Mouse (Mus musculus): Measurements from ENCODE around the gene Ccni. TPM values are rescaled to one million over a fixed set of nuclear protein-coding genes. Genes with fewer than 3 reads are reported as not detected.

Ccni gene
- polyA plus RNA-seq, 1 experiment = 135 TPM

GRCm38 (mm10) chr5:93167919-93168516 lies 38.3 kb downstream of the Ccni start:
- no peak for TF ChIP-seq GATA1 (IDR thresholded peaks at IDR 0.05; ENCODE audit: low read length)

- TF ChIP-seq GATA1 (IDR thresholded peaks at IDR 0.05; ENCODE audit: low read length) = no peak
Observed at GRCm38 (mm10) chr5:93163541-93163940, 42.8 kb downstream of the Ccni start.

DNA sequence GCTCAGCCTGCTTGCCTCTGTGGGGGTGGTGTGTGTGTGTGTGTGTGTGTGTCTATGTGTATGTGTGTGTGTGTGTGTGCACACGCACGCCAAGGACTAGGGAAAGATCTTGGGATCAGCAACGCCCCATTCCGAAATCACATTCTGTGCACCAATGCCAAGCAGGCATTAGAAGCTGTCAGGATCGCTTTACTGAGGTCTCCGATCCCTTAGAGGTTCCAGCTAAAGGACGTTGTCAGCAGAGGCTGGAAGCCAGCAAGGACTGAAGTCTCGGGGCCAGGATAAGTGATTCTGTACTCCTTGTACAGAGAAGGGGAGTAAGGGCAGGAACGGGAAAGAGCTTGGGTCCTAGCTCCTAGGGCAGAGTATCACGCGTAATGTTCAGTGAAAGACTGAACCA lies 51.9 kb downstream of the Ccni start:
- no peak for TF ChIP-seq GATA1 (IDR thresholded peaks at IDR 0.05; ENCODE audit: low read length)

GRCm38 (mm10) chr5:93152451-93152850 lies 53.8 kb downstream of the Ccni start:
- no peak for TF ChIP-seq GATA1 (IDR thresholded peaks at IDR 0.05; ENCODE audit: low read length)

- TF ChIP-seq GATA1 (IDR thresholded peaks at IDR 0.05; ENCODE audit: low read length) = no peak
Observed at GRCm38 (mm10) chr5:93151985-93152384, 54.3 kb downstream of the Ccni start.

- TF ChIP-seq GATA1 (IDR thresholded peaks at IDR 0.05; ENCODE audit: low read length) = no peak
Observed at GRCm38 (mm10) chr5:93149969-93150777, 56.1 kb downstream of the Ccni start.

GRCm38 (mm10) chr5:93145504-93145903 lies 60.8 kb downstream of the Ccni start:
- TF ChIP-seq GATA1 (IDR thresholded peaks at IDR 0.05; ENCODE audit: low read length) = no peak

DNA sequence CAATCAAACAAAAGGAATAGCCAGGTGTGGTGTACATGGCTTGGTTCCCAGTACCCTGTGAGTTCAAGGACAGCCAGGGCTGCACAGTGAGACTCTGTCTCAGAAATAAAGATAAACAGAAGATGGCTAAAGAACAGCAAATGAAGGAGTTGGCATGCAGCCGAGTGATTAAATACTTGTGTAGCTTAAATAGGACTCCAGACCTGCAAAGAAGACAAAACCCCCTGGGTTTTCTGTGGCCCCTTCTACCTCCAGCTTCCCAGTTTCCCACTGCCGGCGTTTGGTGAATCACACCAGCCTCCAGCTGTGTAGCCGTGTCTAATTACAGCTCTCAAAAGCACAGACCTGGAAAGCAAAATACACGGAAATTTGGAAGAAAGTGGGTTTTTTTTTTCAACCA lies 61.4 kb downstream of the Ccni start:
- no peak for TF ChIP-seq GATA1 (IDR thresholded peaks at IDR 0.05; ENCODE audit: low read length)

- TF ChIP-seq GATA1 (IDR thresholded peaks at IDR 0.05; ENCODE audit: low read length) = no peak
Observed at GRCm38 (mm10) chr5:93143360-93144091, 62.8 kb downstream of the Ccni start.

DNA sequence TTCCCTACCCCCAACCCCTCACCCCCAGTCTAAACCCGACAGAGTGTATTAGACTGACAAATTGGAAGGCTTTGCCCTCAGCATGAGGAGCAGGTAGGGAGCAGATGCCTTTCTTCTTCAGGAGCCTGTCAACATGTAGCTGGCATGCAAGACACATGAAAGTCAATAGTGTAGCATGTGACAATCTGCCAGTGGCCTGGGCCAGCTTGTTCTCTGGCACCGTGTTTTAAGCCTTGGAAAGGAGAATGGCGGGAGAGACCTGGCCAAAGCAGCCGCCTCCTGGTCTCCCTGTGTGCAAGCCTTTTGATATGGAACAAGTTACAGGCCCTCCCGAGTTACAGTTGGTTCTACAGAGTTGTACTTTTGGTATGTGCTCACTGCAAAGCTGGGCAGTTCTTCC lies 65.5 kb downstream of the Ccni start:
- TF ChIP-seq GATA1 (IDR thresholded peaks at IDR 0.05; ENCODE audit: low read length) = no peak

GRCm38 (mm10) chr5:93139350-93139749 lies 66.9 kb downstream of the Ccni start:
- no peak for TF ChIP-seq GATA1 (IDR thresholded peaks at IDR 0.05; ENCODE audit: low read length)

DNA sequence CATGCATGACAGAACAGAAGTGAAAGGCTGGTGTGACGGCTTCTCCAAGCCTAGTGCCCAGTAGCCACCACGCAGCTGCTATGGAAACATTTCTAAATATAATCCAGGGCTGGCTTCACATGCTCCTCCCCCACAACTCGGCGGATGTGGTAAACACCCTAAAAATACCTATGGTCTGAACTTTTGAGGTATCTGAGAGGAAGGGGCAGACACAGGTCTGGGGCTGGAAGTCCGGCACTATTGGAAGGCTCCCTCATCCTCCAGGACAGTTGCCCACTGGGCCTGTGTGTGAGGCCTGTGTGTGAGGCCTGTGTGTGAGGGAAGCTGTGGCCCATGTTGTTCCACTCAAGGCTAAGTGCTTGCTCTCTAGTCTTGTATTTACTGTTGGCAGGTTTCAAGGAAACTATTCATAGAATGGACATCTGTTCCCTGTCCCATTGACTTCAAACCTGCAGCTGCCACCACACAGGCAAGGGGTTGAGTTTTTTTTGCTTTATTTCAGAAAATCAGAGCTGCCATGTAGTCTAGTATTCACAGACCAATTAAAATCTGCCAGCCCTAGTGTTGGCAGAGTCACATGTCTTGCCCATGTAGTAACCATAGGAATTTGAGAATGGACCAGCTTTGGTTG lies 69.2 kb downstream of the Ccni start:
- no peak for TF ChIP-seq GATA1 (IDR thresholded peaks at IDR 0.05; ENCODE audit: low read length)

- TF ChIP-seq GATA1 (IDR thresholded peaks at IDR 0.05; ENCODE audit: low read length) = peak; percentile 42
Observed at GRCm38 (mm10) chr5:93135368-93136107, 70.8 kb downstream of the Ccni start.

- TF ChIP-seq GATA1 (IDR thresholded peaks at IDR 0.05; ENCODE audit: low read length) = no peak
Observed at GRCm38 (mm10) chr5:93133445-93134244, 72.7 kb downstream of the Ccni start.

Other genes with a start within 250 kb of the Ccni start
- gene Sowahb, start 161.5 kb downstream of the Ccni start, polyA plus RNA-seq (2012) = not detected in 2 replicates
- gene Sept11, start 113.1 kb downstream of the Ccni start, polyA plus RNA-seq (2012) = 18.4 and 21.6 TPM in 2 replicates
- gene 2010109A12Rik, start within 50 bp of the Ccni start, polyA plus RNA-seq (2012) = 0.11 and 0.19 TPM in 2 replicates
- gene Ccng2, start 60.8 kb upstream of the Ccni start, polyA plus RNA-seq (2012) = 19.6 and 30.7 TPM in 2 replicates